Mouse (Mus musculus): ENCODE measurements around the gene Hist1h2ak.

Hist1h2ak gene

DNA sequence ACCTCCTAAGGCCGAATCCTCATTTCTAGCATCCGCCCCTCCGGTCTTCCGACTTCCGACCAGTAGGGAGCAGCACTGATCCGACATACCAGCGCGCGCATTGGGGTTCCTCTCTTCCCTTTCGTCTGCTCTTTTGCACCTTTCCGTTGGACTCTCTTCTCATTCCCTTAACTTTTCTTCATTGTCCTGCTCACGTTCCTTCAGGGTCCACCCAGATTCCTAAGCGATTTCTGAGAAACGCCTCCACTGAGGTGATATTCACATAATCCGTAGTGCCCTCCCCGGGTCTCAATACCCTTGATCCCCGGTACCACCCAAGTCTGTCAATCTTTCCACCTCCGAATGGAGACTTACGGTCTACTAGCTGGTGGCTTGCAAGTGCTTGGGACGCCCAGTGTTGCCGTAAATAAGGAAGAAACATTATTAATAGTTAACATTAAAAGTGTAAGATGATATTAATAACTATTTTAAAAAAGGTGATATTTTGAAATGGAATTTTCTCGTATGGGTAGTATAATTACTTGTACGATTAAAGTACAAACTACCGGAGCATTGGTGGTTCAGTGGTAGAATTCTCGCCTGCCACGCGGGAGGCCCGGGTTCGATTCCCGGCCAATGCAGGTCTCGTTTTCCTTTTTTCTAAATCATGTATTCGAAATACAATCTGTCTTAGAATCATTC, 43.5 kb downstream of the Hist1h2ak start:
- in situ Hi-C loops (cut with MboI; ENCODE audit: low pct_unique_long_range_greater_than_20kb in 1 of 2, low sequenced_read_pairs in 2 of 2, unreplicated experiment in 1 of 2) = loop anchor here (5.0 to 10.0 kb wide), 2 partner anchors 317 to 325 kb away; partner anchors contain the start of genes Hist1h2ah (in 1 of the 2) and Hist1h2bk (in 1 of the 2)

DNA sequence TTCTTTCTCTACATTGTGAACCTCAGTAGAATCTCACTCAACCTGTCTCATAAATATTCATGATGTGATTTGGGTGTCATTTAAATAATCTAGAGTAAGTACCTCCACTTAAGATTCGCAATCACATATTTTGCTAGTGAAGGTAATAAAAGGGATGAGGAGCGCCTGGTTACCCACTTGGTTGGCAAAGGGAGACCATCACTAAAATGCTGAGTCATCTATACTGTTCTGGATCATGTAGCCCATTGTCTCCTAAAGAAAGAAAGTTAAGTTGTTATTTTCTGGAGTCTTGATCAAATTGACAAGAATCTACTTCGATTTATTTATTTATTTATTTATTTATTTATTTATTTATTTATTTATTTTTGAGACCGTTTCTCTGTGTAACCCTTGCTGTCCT, 47.0 kb downstream of the Hist1h2ak start:
- in situ Hi-C loops (cut with MboI; ENCODE audit: low pct_unique_long_range_greater_than_20kb in 1 of 2, low sequenced_read_pairs in 2 of 2, unreplicated experiment in 1 of 2) = no loop called here

Data from mouse embryonic stem cell (cell line).